Mouse (Mus musculus): ENCODE data around the gene 2210408I21Rik. TPM values are rescaled to one million over a fixed set of nuclear protein-coding genes. Genes with fewer than 3 reads are reported as not detected.

2210408I21Rik gene
- total and polyA plus RNA-seq, 2 experiments from 2014 or later = 0.53 to 5.7 TPM

DNA sequence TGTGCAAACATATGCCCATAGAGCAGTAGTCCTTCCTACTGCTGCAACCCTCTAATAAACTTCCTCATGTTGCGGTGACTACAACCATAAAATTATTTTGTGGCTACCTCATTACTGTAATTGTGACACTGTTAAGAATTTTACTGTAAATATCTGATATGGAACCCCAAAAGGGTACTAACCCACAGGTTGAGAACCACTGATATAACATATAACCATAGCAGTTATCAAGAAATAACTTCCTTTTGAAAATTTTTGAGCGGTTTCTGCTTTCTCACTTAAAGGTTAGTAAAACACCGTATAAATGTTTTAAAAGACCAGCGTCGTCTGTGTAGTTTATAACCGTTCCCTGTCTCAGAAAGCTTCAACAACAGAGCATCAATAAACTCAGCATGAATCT lies 121.2 kb downstream of the 2210408I21Rik start:
- Histone ChIP-seq H3K27me3 (ENCODE audit: control insufficient read depth, insufficient read depth, low read length) (no peaks in the 10 kb centered on the region), H3K9me3 (replicated peaks; ENCODE audit: control insufficient read depth, low read length) (no peaks in the 10 kb centered on the region), H3K27ac (ENCODE audit: low read depth) (no peak overlapping the region), H3K4me2 (ENCODE audit: low read depth, low read length) (no peak overlapping the region), H3K4me1 (ENCODE audit: control insufficient read depth, insufficient read depth) (0 out of 2 replicates have a peak, but pooled peaks cover 3% of the 10 kb centered on the region), H3K4me3 (ENCODE audit: low read depth, low read length) (no peak overlapping the region), H3K36me3 (replicated peaks; ENCODE audit: control insufficient read depth, insufficient read depth, low read length) (no peaks in the 10 kb centered on the region), H3K9ac (replicated peaks; ENCODE audit: low read depth, low read length) (no peak overlapping the region)
- TF ChIP-seq CTCF (IDR thresholded peaks at IDR 0.05; ENCODE audit: low read depth) (no peak), EP300 (IDR thresholded peaks at IDR 0.05; ENCODE audit: low read depth) (no peak)
- ATAC-seq (ENCODE audit: insufficient read depth, low read depth) = no peak
- WGBS = 78% methylated on average over 6 of the region's 6 CpGs
- no peak for DNase-seq (ENCODE audit: low spot score)

GRCm38 (mm10) chr13:77262715-77263338 lies 127.5 kb downstream of the 2210408I21Rik start:
- no peak for ATAC-seq (ENCODE audit: insufficient read depth, low read depth)
- TF ChIP-seq CTCF (IDR thresholded peaks at IDR 0.05; ENCODE audit: low read depth) (no peak), EP300 (IDR thresholded peaks at IDR 0.05; ENCODE audit: low read depth) (no peak)
- Histone ChIP-seq H3K27me3 (ENCODE audit: control insufficient read depth, insufficient read depth, low read length) (no peaks in the 10 kb centered on the region), H3K36me3 (replicated peaks; ENCODE audit: control insufficient read depth, insufficient read depth, low read length) (no peaks in the 10 kb centered on the region), H3K27ac (ENCODE audit: low read depth) (no peak overlapping the region), H3K4me1 (ENCODE audit: control insufficient read depth, insufficient read depth) (peaks cover 7% of the 10 kb centered on the region; the same call in 1 of the 2 replicates), H3K4me2 (ENCODE audit: low read depth, low read length) (no peak overlapping the region), H3K9me3 (replicated peaks; ENCODE audit: control insufficient read depth, low read length) (no peaks in the 10 kb centered on the region), H3K9ac (replicated peaks; ENCODE audit: low read depth, low read length) (no peak overlapping the region), H3K4me3 (ENCODE audit: low read depth, low read length) (no peak overlapping the region)
- no peak for DNase-seq (ENCODE audit: low spot score)
- WGBS = 54% methylated on average over 3 of the region's 3 CpGs

GRCm38 (mm10) chr13:77263400-77264179 lies 128.2 kb downstream of the 2210408I21Rik start:
- TF ChIP-seq EP300 (IDR thresholded peaks at IDR 0.05; ENCODE audit: low read depth) (no peak), CTCF (IDR thresholded peaks at IDR 0.05; ENCODE audit: low read depth) (no peak)
- Histone ChIP-seq H3K27me3 (ENCODE audit: control insufficient read depth, insufficient read depth, low read length) (no peaks in the 10 kb centered on the region), H3K27ac (ENCODE audit: low read depth) (no peak overlapping the region)

GRCm38 (mm10) chr13:77264481-77264880 lies 129.1 kb downstream of the 2210408I21Rik start:
- H3K9me3 ChIP-seq (replicated peaks; ENCODE audit: control insufficient read depth, low read length) = no peaks in the 10 kb centered on the region
- no peak overlapping the region for H3K27ac ChIP-seq (ENCODE audit: low read depth)
- no peak for DNase-seq (ENCODE audit: low spot score)
- H3K4me1 ChIP-seq (ENCODE audit: control insufficient read depth, insufficient read depth) = peaks cover 7% of the 10 kb centered on the region; the same call in 1 of the 2 replicates
- no peak overlapping the region for H3K4me3 ChIP-seq (ENCODE audit: low read depth, low read length)
- no peak for ATAC-seq (ENCODE audit: insufficient read depth, low read depth)
- H3K9ac ChIP-seq (replicated peaks; ENCODE audit: low read depth, low read length) = no peak overlapping the region
- no peaks in the 10 kb centered on the region for H3K27me3 ChIP-seq (ENCODE audit: control insufficient read depth, insufficient read depth, low read length)
- 78% methylated on average over 1 of the region's 1 CpGs for WGBS
- no peak overlapping the region for H3K4me2 ChIP-seq (ENCODE audit: low read depth, low read length)
- no peak for TF ChIP-seq EP300 (IDR thresholded peaks at IDR 0.05; ENCODE audit: low read depth)
- no peak for TF ChIP-seq CTCF (IDR thresholded peaks at IDR 0.05; ENCODE audit: low read depth)
- H3K36me3 ChIP-seq (replicated peaks; ENCODE audit: control insufficient read depth, insufficient read depth, low read length) = no peaks in the 10 kb centered on the region

More at GRCm38 (mm10) chr13:77263400-77264179, 128.2 kb downstream of the 2210408I21Rik start:
- no peak for DNase-seq (ENCODE audit: low spot score)
- Histone ChIP-seq H3K36me3 (replicated peaks; ENCODE audit: control insufficient read depth, insufficient read depth, low read length) (no peaks in the 10 kb centered on the region), H3K4me3 (ENCODE audit: low read depth, low read length) (no peak overlapping the region), H3K9me3 (replicated peaks; ENCODE audit: control insufficient read depth, low read length) (no peaks in the 10 kb centered on the region), H3K4me2 (ENCODE audit: low read depth, low read length) (no peak overlapping the region), H3K4me1 (ENCODE audit: control insufficient read depth, insufficient read depth) (peaks cover 7% of the 10 kb centered on the region; the same call in 1 of the 2 replicates), H3K9ac (replicated peaks; ENCODE audit: low read depth, low read length) (no peak overlapping the region)
- WGBS = 86% methylated on average over 7 of the region's 7 CpGs
- ATAC-seq (ENCODE audit: insufficient read depth, low read depth) = no peak

GRCm38 (mm10) chr13:77275172-77275747 lies 139.9 kb downstream of the 2210408I21Rik start:
- no peak overlapping the region for H3K27ac ChIP-seq (ENCODE audit: low read depth)
- H3K36me3 ChIP-seq (replicated peaks; ENCODE audit: control insufficient read depth, insufficient read depth, low read length) = no peaks in the 10 kb centered on the region
- H3K4me3 ChIP-seq (ENCODE audit: low read depth, low read length) = no peak overlapping the region
- peak; percentile 66; the same call in 1 of the 2 replicates for ATAC-seq (ENCODE audit: insufficient read depth, low read depth)
- DNase-seq (ENCODE audit: low spot score) = peak; percentile 43
- no peak overlapping the region for H3K9ac ChIP-seq (replicated peaks; ENCODE audit: low read depth, low read length)
- peaks cover 3% of the 10 kb centered on the region; the same call in 1 of the 2 replicates for H3K4me1 ChIP-seq (ENCODE audit: control insufficient read depth, insufficient read depth)
- 28% methylated on average over 3 of the region's 3 CpGs for WGBS
- no peaks in the 10 kb centered on the region for H3K9me3 ChIP-seq (replicated peaks; ENCODE audit: control insufficient read depth, low read length)
- H3K27me3 ChIP-seq (ENCODE audit: control insufficient read depth, insufficient read depth, low read length) = no peaks in the 10 kb centered on the region
- H3K4me2 ChIP-seq (ENCODE audit: low read depth, low read length) = no peak overlapping the region
- 0 out of 2 replicates have a peak, but pooled peaks have one; percentile 21 for TF ChIP-seq EP300 (IDR thresholded peaks at IDR 0.05; ENCODE audit: low read depth)
- TF ChIP-seq CTCF (IDR thresholded peaks at IDR 0.05; ENCODE audit: low read depth) = no peak
